Mouse (Mus musculus) ES-Bruce4 (cell line): Measurements from ENCODE around the gene Gdf7.

ENCODE experiments used
- CTCF ChIP-seq: IDR thresholded peaks from one replicate; pipeline ENCODE4 v1.8.1; 2011; ENCODE audit warnings: low read depth, low read length
- EP300 ChIP-seq: IDR thresholded peaks from 2 replicates; pipeline ENCODE4 v1.6.1; 2011; ENCODE audit warnings: low read depth, low read length; ENCODE audit not compliant: insufficient read depth
- POLR2A ChIP-seq: IDR thresholded peaks from one replicate; pipeline ENCODE4 v1.8.1; 2011; ENCODE audit warnings: low read length; ENCODE audit not compliant: insufficient read depth

GRCm38 (mm10) chr12:8306432-8306831 is 4.7 kb upstream of the Gdf7 start:
- TF ChIP-seq CTCF (peak; percentile 74), POLR2A (no peak), EP300 (no peak)
